Mouse (Mus musculus) spleen, adult 2 months (tissue): Measurements from ENCODE around the gene Mup7.
"Not testable (repeated sequence)": the region's sequence is repeated elsewhere in the genome, so short reads cannot be mapped to it uniquely, and the experiment has no call there.

Experiments
- CTCF ChIP-seq: fragments of 200-500 bp; IDR thresholded peaks from 2 replicates; pipeline ENCODE4 v1.5.1; 2011; ENCODE audit warnings: mild to moderate bottlenecking, inconsistent platforms; ENCODE audit not compliant: insufficient read depth, insufficient read length, insufficient replicate concordance; ENCODE audit errors: extremely low read depth
- POLR2A ChIP-seq: fragments of 200-500 bp; IDR thresholded peaks from 2 replicates; pipeline ENCODE4 v1.6.1; 2011; ENCODE audit warnings: low read depth, low read length, inconsistent platforms

GRCm38 (mm10) chr4:60070375-60070774 lies at the start of gene Mup7:
- TF ChIP-seq CTCF, POLR2A: not testable (repeated sequence)
